Comparison of ENCODE assay signal across 24 mouse cellular contexts in the genomic region with DNA sequence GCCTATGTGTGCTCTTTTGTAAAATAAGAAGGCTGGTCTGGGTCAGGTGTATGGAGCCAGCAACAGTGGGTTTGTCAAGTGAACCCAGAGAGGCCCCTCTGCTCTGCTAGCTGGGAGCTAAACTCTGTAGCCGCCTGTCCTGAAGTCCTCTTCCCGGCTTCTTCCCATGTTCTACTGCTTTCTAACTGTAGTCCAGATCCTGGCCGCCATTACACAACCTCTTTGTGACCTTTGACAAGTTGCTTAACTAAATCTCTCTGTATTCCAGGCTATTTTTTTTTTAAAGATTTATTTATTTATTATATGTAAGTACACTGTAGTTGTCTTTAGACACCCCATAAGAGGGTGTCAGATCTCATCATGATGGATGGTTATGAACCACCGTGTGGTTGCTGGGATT.
"Had no signal": no experiment of that assay in that cellular context is flagged by ENCODE, and none has a peak within 500 bp of the region (broad histone marks: within the 10 kb centered on the region; RNA-seq: fewer than 3 reads in every experiment).

No protein-coding gene starts in this region.

- DNase-seq: cerebellum, adult 9-10 months; cerebellum, adult 9-11 months; cerebellum, postnatal 10 days; cerebellum, postnatal 14 days; cerebellum, postnatal 25 days; cerebellum, postnatal 36 days; embryo, embryonic 11 days; forebrain, postnatal 0 days; gastrocnemius, adult 2 months; gastrocnemius, postnatal 10 days; gastrocnemius, postnatal 14 days; gastrocnemius, postnatal 25 days; gastrocnemius, postnatal 36 days; heart, adult 18-20 months; heart, adult 2 months had no signal

- H3K9ac ChIP-seq: embryonic facial prominence, embryonic 12.5 days; embryonic facial prominence, embryonic 13.5 days; embryonic facial prominence, embryonic 15.5 days; forebrain, embryonic 12.5 days; forebrain, embryonic 13.5 days; forebrain, embryonic 15.5 days; forebrain, postnatal 0 days had no signal

- H3K27ac ChIP-seq: embryonic facial prominence, embryonic 10.5 days; embryonic facial prominence, embryonic 12.5 days; embryonic facial prominence, embryonic 13.5 days; embryonic facial prominence, embryonic 15.5 days; forebrain, embryonic 10.5 days; forebrain, embryonic 12.5 days; forebrain, embryonic 13.5 days; forebrain, embryonic 15.5 days; gastrocnemius, adult 2 months; heart, adult 2 months had no signal

- H3K4me1 ChIP-seq: embryonic facial prominence, embryonic 12.5 days; embryonic facial prominence, embryonic 13.5 days; embryonic facial prominence, embryonic 15.5 days; forebrain, embryonic 10.5 days; forebrain, embryonic 12.5 days; forebrain, embryonic 13.5 days; forebrain, embryonic 15.5 days had no signal

- H3K36me3 ChIP-seq: embryonic facial prominence, embryonic 10.5 days; embryonic facial prominence, embryonic 12.5 days; embryonic facial prominence, embryonic 13.5 days; embryonic facial prominence, embryonic 15.5 days; forebrain, embryonic 10.5 days; forebrain, embryonic 12.5 days; forebrain, embryonic 15.5 days had no signal

- H3K4me3 ChIP-seq: embryonic facial prominence, embryonic 10.5 days; embryonic facial prominence, embryonic 12.5 days; embryonic facial prominence, embryonic 13.5 days; embryonic facial prominence, embryonic 15.5 days; erythroblast, embryonic 14.5 days; forebrain, embryonic 10.5 days; forebrain, embryonic 12.5 days; forebrain, embryonic 13.5 days; forebrain, embryonic 15.5 days; gastrocnemius, adult 2 months; heart, adult 2 months had no signal

- H3K27me3 ChIP-seq: embryonic facial prominence, embryonic 12.5 days; embryonic facial prominence, embryonic 13.5 days; embryonic facial prominence, embryonic 15.5 days; forebrain, embryonic 12.5 days; forebrain, embryonic 13.5 days; forebrain, embryonic 15.5 days had no signal
